Mouse (Mus musculus): ENCODE results near the gene Ung. TPM values are rescaled to one million over a fixed set of nuclear protein-coding genes. Genes with fewer than 3 reads are reported as not detected.

Ung gene
- 2.1 TPM for polyA plus RNA-seq (2017; shearing (Covaris generic))

DNA sequence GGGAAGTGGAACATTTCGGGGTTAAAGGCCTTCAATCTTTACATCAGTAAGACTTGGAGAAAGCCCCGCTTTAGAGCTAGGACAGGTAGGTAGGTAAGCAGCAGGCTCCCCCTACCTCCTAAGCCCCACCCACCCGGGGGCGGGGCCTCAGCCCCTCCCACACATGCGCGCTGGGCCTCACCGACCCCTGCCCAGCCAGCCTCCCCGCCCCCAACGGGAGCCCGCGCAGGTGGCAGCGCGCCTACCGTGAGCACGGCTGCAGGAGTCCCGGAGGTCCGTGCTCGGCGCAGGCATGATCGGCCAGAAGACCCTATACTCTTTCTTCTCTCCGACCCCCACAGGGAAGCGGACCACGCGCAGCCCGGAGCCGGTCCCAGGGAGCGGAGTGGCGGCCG lies at the start of gene Ung:
Gene Ung (plus strand): TSS at position 176 of the 395 bp plus-strand sequence.

DNA sequence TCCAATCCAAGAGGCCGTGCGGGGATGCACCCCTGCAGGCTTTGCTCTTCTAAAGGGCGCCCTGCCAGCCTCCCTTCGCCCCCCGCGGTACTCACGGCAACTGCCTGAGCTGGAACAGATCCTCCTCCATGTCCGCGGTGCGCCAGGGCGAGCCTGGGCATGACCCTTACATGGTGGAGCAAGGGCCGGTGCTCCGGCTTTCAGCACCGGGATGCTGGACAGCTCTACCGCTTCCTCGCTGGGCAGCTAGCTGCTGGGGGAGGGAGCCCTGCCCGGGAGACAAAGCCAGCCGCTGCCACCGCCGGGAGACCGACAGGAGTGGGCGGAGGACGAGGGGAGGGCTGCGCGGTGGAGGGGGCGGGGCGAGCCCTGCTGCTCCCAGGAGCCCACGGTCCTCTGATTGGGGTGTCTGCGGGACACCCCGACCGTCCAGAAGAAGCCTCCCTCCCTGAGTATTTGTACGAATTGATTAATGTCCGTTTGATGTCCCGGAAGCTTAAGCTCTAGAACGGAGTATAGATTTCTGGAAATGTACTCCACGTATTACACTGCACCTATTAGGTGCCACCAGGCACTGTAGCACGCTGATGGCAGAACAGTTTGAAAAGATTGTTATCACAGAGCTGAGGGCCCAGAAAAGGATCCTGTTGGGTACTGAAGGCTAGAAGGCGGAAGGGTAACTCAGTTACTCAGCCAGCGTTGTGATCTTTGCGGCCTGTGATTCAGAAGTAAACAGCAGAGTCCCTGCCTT lies 39.0 kb upstream of the Ung start, which contains the start of gene Svop:
Gene Svop (minus strand): TSS at position 514 of the 751 bp plus-strand sequence.

DNA sequence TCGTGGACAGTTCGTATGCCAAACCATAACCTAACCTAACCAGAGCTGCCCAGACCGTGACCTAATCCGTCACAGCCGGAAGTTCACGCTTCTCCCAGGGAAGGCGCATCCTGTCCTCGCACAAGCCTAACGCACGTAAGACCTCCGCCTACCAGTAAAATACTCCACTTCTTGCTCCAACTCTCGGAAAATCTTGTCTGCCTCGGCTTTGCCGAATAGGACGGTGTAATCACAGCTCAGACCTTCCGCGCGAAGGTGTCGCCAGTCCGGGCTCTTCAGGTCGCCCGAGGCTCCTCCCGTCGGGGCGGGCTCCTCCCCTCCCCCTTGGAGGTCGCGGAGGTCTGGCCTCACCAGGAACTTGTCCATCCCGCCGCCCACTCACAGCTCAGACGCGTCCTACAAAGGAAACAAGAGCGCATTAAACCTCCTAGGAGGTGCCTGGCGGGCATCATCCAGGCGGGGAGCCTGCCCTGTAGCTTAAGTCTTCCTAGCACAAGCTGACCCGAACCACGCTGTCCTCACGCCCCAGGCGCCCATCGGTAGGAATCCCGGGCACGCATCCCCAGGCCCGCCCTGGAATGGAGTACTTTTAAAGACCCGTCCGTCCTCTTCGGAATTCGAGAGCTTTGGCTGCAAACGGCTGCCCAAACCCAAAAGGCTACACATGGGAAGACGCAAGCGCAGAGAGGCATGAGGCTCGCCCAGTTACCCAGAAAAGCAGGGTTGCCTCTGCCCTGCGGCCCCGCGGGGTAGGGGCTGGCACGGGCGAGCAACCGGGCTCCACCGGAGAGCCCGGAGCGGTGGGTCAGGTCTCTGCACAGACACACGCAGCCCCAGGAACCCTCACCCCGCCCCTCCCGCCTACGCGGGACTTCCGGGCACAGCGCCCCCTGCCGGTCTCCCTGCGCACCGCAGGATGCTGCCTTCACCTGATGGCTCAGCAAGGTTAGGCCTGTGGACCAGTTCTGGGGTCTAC lies 2.5 kb upstream of the Ung start, which contains the start of gene Alkbh2:
Gene Alkbh2 (minus strand): TSS at position 845 of the 976 bp plus-strand sequence.

GRCm38 (mm10) chr5:114146028-114146888 lies 16.1 kb downstream of the Ung start, which contains the start of gene Acacb:
TSS of gene Acacb (plus strand) at chr5:114146535.

Other genes with a start within 250 kb of the Ung start
- 91.7 TPM for gene Coro1c, start 221.6 kb upstream of the Ung start, polyA plus RNA-seq (2017; shearing (Covaris generic))
- gene Ssh1, start 136.5 kb upstream of the Ung start, polyA plus RNA-seq (2017; shearing (Covaris generic)): 36.1 TPM
- gene Dao, start 126.7 kb upstream of the Ung start, polyA plus RNA-seq (2017; shearing (Covaris generic)): 0.90 TPM
- gene Usp30, start 64.9 kb upstream of the Ung start, polyA plus RNA-seq (2017; shearing (Covaris generic)): 1.7 TPM
- gene Svop, start 38.8 kb upstream of the Ung start, polyA plus RNA-seq (2017; shearing (Covaris generic)): not detected
- gene Alkbh2, start 2.2 kb upstream of the Ung start, polyA plus RNA-seq (2017; shearing (Covaris generic)): 20.2 TPM
- 0.50 TPM for gene Acacb, start 16.1 kb downstream of the Ung start, polyA plus RNA-seq (2017; shearing (Covaris generic))
- not detected for gene Foxn4, start 143.4 kb downstream of the Ung start, polyA plus RNA-seq (2017; shearing (Covaris generic))
- gene Myo1h, start 158.8 kb downstream of the Ung start, polyA plus RNA-seq (2017; shearing (Covaris generic)): 6.6 TPM